Mouse (Mus musculus) megakaryocyte, adult 5-6 weeks (primary cell): Measurements from ENCODE around the gene Rwdd4a. TPM values are rescaled to one million over a fixed set of nuclear protein-coding genes. Genes with fewer than 3 reads are reported as not detected.

Experiments used
- ATAC-seq: 2 replicates; pipeline ENCODE4 v1.8.0; 2016; ENCODE audit warnings: mild to moderate bottlenecking, inconsistent platforms; ENCODE audit not compliant: poor library complexity, severe bottlenecking
- total RNA-seq, 2 experiments: library from RNA; stranded (forward) in 1 of 2; stranded (reverse) in 1 of 2; fragments of 153-499, 151-499 nt in 1 of 2; fragments of 221-1000, 200-1000 nt in 1 of 2; gene quantifications; 2 replicates each; pipeline versions ENCODE4 v1.2.3 to v1.2.4; 2015 to 2017

The Rwdd4a gene
- 15.1 and 18.4 TPM in 2 replicates for total RNA-seq (2015)
- total RNA-seq (2017), result 16.1 and 17.6 TPM in 2 replicates

- peak; percentile 99 for ATAC-seq
Measured at GRCm38 (mm10) chr8:47533344-47534125, at the start of gene Rwdd4a, which contains the start of gene Trappc11. TSS of gene Rwdd4a (plus strand) at chr8:47533664. TSS of gene Trappc11 (minus strand) at chr8:47533470.

- ATAC-seq, result no peak
Measured at GRCm38 (mm10) chr8:47487231-47487630, 46.2 kb upstream of the Rwdd4a start.

- no peak for ATAC-seq
Measured at GRCm38 (mm10) chr8:47493106-47493505, 40.4 kb upstream of the Rwdd4a start.

- no peak for ATAC-seq
Measured at GRCm38 (mm10) chr8:47494602-47495153, 38.8 kb upstream of the Rwdd4a start.

- ATAC-seq, result no peak
Measured at GRCm38 (mm10) chr8:47495428-47495827, 38.0 kb upstream of the Rwdd4a start.

GRCm38 (mm10) chr8:47501994-47502393 is 31.5 kb upstream of the Rwdd4a start:
- ATAC-seq, result no peak

- no peak for ATAC-seq
Measured at GRCm38 (mm10) chr8:47502546-47502945, 30.9 kb upstream of the Rwdd4a start.

GRCm38 (mm10) chr8:47505431-47505830 is 28.0 kb upstream of the Rwdd4a start:
- no peak for ATAC-seq

GRCm38 (mm10) chr8:47510930-47511329 is 22.5 kb upstream of the Rwdd4a start:
- ATAC-seq, result peak; percentile 33; the same call in 1 of the 2 replicates

- no peak for ATAC-seq
Measured at GRCm38 (mm10) chr8:47513601-47514000, 19.9 kb upstream of the Rwdd4a start.

- no peak for ATAC-seq
Measured at GRCm38 (mm10) chr8:47528094-47528493, 5.4 kb upstream of the Rwdd4a start.

- no peak for ATAC-seq
Measured at GRCm38 (mm10) chr8:47538323-47538722, 4.9 kb downstream of the Rwdd4a start.

- no peak for ATAC-seq
Measured at GRCm38 (mm10) chr8:47542746-47543145, 9.3 kb downstream of the Rwdd4a start.

GRCm38 (mm10) chr8:47544094-47544493 is 10.6 kb downstream of the Rwdd4a start:
- no peak for ATAC-seq

GRCm38 (mm10) chr8:47547102-47547501 is 13.6 kb downstream of the Rwdd4a start:
- ATAC-seq, result no peak

- peak; percentile 87 for ATAC-seq
Measured at GRCm38 (mm10) chr8:47553613-47554012, 20.1 kb downstream of the Rwdd4a start.

- ATAC-seq, result no peak
Measured at GRCm38 (mm10) chr8:47556446-47556845, 23.0 kb downstream of the Rwdd4a start.

- ATAC-seq, result no peak
Measured at GRCm38 (mm10) chr8:47558274-47558673, 24.8 kb downstream of the Rwdd4a start.

- ATAC-seq, result no peak
Measured at GRCm38 (mm10) chr8:47560801-47561200, 27.3 kb downstream of the Rwdd4a start.

- no peak for ATAC-seq
Measured at GRCm38 (mm10) chr8:47566551-47566950, 33.1 kb downstream of the Rwdd4a start.

GRCm38 (mm10) chr8:47568098-47568497 is 34.6 kb downstream of the Rwdd4a start:
- no peak for ATAC-seq

GRCm38 (mm10) chr8:47570161-47570560 is 36.7 kb downstream of the Rwdd4a start:
- ATAC-seq, result no peak
